Mouse (Mus musculus) myocyte (in vitro differentiated cells): Measurements from ENCODE around the gene 4930430A15Rik.

ENCODE experiments used
- MAX ChIP-seq: IDR thresholded peaks from one replicate; pipeline ENCODE4 v1.6.1; 2011; ENCODE audit warnings: low read depth, mild to moderate bottlenecking, control low read depth
- MYOD1 ChIP-seq, 3 experiments: IDR thresholded peaks; one replicate each; pipeline ENCODE4 v1.6.1; 2011; ENCODE audit warnings: control low read depth in 2 of 3, low read depth in 2 of 3, mild to moderate bottlenecking in 2 of 3, moderate library complexity in 1 of 3; ENCODE audit not compliant: insufficient read length in 2 of 3, control insufficient read depth in 1 of 3
- POLR2A ChIP-seq: IDR thresholded peaks from one replicate; pipeline ENCODE4 v1.6.1; 2011; ENCODE audit warnings: low read depth, mild to moderate bottlenecking, control low read depth, moderate library complexity; ENCODE audit not compliant: insufficient read length
- POLR2AphosphoS2 ChIP-seq: IDR thresholded peaks from one replicate; pipeline ENCODE4 v1.6.1; 2011; ENCODE audit warnings: low read depth, control low read depth; ENCODE audit not compliant: insufficient read length
- REST ChIP-seq: IDR thresholded peaks from one replicate; pipeline ENCODE4 v1.6.1; 2011; ENCODE audit warnings: mild to moderate bottlenecking, control low read depth, moderate library complexity; ENCODE audit not compliant: insufficient read depth, insufficient read length
- TCF12 ChIP-seq: IDR thresholded peaks from one replicate; pipeline ENCODE4 v1.6.1; 2011; ENCODE audit warnings: mild to moderate bottlenecking, control low read depth; ENCODE audit not compliant: poor library complexity, insufficient read depth, severe bottlenecking
- USF1 ChIP-seq: IDR thresholded peaks from one replicate; pipeline ENCODE4 v1.6.1; 2011; ENCODE audit warnings: low read depth, mild to moderate bottlenecking, control low read depth, moderate library complexity

GRCm38 (mm10) chr2:111135739-111136138 is 93.7 kb downstream of the 4930430A15Rik start:
- TF ChIP-seq REST (no peak), MAX (no peak), POLR2AphosphoS2 (no peak), POLR2A (no peak), MYOD1 (IDR thresholded peaks at IDR 0.05; ENCODE audit: control insufficient read depth in 1 of 3, insufficient read length in 2 of 3, low read depth in 2 of 3) (no peak), USF1 (no peak), TCF12 (no peak)
